Mouse (Mus musculus) megakaryocyte, adult 5-6 weeks (primary cell): ENCODE data around the gene Alg12. TPM values are rescaled to one million over a fixed set of nuclear protein-coding genes. Genes with fewer than 3 reads are reported as not detected.

ENCODE experiments used
- ATAC-seq: 2 replicates; pipeline ENCODE4 v1.8.0; 2016; ENCODE audit warnings: mild to moderate bottlenecking, inconsistent platforms; ENCODE audit not compliant: poor library complexity, severe bottlenecking
- total RNA-seq, 2 experiments: library from RNA; stranded (forward) in 1 of 2; stranded (reverse) in 1 of 2; fragments of 153-499, 151-499 nt in 1 of 2; fragments of 221-1000, 200-1000 nt in 1 of 2; gene quantifications; 2 replicates each; pipeline versions ENCODE4 v1.2.3 to v1.2.4; 2015 to 2017

Alg12 gene
- 11.0 and 13.0 TPM in 2 replicates for total RNA-seq (2015)
- 5.1 and 5.7 TPM in 2 replicates for total RNA-seq (2017)

DNA sequence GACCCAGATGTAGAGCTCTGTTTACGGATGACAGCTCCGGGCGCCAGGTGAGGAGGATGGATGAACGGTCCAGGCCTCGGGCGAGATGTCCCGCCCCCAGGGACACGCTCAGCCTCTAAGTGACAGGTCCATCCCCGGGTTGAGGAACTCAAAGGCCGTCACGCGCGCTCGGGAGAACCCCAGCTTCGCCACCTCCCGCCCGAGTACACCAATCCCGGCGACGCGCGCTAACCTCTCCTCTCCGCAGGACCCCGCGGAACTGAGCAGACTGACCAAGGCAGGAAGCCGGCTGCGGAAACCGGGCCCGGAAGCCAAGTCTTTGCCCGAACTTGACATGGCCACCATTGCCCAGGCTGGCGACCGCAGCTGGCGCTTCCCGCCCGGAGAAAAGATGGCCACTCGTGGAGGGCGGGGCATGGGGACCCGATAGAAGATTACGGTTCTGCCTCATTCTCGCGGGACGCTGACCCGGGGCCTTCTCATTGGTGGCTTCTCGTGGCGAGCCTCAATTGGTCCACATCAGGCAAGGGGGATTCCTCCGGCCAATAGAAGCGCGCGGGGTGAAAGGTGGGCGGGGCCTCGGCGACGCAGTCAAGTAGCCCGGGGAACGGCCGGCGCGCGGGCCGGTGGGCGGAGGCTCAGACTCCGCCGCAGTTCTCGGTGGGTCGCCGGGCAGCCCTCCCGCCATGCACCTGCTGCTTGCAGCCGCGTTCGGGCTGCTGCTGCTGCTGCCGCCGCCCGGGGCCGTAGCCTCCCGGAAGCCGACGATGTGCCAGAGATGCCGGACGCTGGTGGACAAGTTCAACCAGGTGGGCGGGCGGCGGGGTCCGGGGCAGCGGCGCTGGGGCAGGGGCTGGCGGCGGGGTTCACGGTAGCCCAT lies at the start of gene Alg12, which contains the start of gene Creld2:
Gene Alg12, minus strand, starts transcription at position 293 of the 880 bp plus-strand sequence.
Gene Creld2, plus strand, starts transcription at position 621 of the 880 bp plus-strand sequence.
- ATAC-seq = peak; percentile 95

DNA sequence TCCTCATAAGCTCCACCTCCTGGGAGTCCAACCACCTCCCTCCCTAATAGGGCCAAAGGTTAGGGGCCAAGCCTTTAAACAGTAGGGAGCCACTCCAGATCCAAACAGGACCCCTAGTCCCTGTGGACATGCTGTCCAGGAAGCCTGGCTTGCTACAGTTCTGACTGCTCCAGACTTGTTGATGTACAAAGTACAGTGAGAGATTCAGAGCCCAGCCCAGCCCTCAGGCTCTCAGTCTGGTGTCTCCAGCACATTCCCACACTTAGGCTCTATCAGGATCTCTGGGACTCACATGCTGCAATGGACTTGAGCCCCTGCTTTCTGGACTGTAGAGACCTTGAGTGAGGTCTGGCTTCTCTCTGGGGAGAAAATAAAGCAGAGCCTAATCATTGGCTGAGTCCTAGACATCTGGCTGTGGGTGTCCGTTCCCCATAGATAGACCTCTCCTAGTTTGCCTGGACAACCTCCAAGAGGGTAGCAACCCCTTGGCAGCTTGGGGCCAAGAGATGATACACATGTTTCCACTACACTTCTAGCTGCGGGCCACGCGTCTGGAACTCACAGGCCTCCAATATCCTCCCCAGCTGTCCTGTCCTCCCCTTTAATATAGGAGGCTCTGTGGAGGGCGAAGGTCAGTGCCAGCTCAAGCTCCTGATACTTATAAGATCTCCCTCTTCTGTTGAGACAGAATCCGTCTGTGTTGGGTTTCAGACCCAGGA lies 49.1 kb upstream of the Alg12 start:
- ATAC-seq = no peak

GRCm38 (mm10) chr15:88867368-88868023 lies 48.4 kb upstream of the Alg12 start:
- no peak for ATAC-seq

DNA sequence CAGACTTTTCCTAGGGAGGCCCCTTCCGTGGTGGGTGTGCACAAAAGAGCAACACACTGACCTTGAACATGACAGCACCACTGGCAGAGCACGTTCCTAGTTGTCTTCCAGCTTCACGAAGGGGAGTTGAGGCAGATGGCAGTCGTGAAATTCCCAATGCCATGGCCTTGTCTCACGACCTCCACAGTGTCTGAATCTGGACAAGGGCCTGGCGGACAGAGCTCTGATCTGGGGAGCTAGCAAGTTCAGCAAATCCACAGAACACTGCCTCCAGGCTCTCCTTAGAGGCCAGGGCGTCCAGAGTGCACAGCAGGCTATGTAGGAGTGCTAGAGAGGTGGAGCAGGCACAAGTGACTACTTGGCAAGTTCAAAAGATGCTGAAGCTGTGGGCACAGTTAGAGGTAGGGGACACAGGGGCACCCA lies 47.8 kb upstream of the Alg12 start:
- ATAC-seq = no peak

GRCm38 (mm10) chr15:88865888-88866695 lies 47.0 kb upstream of the Alg12 start:
- no peak for ATAC-seq

GRCm38 (mm10) chr15:88865061-88865460 lies 45.9 kb upstream of the Alg12 start:
- no peak for ATAC-seq

GRCm38 (mm10) chr15:88864270-88865030 lies 45.3 kb upstream of the Alg12 start:
- no peak for ATAC-seq

DNA sequence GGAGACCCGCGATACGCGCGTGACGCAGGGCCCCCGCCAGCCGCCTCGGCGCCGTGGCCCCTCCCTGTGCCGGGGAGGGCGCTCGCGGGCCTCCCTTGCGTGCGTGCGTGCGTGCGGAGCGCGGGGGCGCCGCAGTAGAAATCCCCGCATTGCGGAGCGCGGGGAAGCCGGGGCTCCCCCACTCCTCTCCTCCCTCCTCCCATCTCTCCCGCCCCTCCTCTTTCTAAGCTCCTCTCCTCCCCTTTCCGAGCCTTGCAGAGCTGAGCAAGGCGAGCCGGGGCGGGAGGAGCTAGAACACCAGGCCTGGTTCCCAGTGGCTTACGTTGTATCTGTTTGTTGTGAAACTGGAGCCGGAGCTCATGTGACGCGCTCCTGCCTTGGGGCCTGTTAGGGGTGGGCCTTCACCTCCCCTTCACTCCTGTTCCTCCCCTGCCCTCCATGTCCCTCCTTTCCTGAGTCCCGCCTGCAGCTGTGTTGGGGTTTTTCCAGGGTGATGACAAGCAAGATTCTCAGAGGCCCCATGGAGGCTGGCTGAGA lies 44.6 kb upstream of the Alg12 start:
- ATAC-seq = peak; percentile 37

DNA sequence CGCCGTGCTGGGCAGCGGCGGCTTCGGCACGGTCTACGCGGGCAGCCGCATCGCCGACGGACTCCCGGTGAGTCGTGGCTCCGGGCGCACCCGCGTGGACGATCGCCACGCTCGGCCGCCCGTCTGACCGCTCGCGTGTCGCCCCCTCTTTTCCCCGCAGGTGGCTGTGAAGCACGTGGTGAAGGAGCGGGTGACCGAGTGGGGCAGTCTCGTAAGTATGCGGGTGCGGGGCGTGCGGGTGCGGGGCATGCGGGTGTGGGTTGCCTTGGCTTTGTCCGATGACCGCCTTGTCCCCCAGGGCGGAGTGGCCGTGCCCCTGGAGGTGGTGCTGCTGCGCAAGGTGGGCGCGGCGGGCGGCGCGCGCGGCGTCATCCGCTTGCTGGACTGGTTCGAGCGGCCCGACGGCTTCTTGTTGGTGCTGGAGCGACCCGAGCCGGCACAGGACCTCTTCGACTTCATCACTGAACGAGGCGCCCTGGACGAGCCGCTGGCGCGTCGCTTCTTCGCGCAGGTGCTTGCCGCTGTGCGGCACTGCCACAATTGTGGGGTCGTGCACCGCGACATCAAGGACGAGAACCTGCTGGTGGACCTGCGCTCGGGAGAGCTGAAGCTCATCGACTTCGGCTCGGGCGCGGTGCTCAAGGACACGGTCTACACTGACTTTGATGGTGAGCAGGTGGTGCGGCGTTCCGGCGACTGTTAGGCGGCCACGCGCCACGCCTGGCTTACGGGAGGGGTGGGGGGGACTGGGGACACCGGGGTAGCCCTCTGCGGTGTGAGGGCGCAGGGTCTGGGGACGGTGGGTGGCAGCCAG lies 44.0 kb upstream of the Alg12 start:
- ATAC-seq = no peak

DNA sequence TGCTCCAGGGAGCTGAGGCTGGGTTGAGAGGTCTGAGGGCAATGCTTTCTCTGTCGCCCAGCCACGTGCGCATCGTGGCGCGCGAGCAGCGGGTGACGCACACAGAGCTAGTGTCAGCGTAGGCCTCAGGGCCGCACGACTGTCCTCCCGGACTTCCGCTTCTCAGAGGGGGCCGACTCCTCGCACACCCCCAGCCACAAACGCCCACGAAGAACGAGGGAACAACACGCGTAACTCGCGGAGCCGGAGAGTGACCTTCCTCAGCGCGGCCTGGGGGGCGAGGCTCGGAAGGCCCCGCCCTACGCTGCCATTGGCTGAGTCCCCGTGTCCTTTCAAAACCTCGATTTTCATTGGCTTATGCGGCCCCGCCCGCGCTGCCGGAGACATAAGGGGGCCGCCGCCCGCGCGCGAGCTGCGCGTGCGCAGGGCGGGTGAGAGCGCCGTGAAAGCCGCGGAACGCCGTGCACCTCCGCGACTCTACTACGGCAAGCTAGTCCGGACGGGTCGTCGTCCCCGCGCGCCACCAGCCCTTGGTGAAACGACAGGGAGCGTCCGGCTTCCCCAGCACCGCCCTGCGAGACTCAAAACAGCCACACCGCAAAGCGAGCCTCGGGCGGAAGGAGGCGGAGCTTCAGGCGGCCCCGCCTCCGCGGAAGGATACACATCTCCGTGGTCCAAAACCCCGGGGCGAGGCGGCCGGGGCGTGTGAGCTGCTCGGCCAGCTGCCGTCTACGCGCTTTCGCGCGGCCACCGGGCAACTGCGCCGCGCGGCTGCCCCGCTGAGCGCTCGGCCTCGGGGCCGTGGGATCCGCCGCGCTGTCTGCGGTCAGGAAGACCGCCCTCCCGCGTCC lies 42.9 kb upstream of the Alg12 start, which contains the start of gene Pim3:
Gene Pim3, plus strand, starts transcription at position 415 of the 851 bp plus-strand sequence.
- peak; percentile 84 for ATAC-seq

GRCm38 (mm10) chr15:88860781-88861180 lies 41.7 kb upstream of the Alg12 start:
- ATAC-seq = no peak

DNA sequence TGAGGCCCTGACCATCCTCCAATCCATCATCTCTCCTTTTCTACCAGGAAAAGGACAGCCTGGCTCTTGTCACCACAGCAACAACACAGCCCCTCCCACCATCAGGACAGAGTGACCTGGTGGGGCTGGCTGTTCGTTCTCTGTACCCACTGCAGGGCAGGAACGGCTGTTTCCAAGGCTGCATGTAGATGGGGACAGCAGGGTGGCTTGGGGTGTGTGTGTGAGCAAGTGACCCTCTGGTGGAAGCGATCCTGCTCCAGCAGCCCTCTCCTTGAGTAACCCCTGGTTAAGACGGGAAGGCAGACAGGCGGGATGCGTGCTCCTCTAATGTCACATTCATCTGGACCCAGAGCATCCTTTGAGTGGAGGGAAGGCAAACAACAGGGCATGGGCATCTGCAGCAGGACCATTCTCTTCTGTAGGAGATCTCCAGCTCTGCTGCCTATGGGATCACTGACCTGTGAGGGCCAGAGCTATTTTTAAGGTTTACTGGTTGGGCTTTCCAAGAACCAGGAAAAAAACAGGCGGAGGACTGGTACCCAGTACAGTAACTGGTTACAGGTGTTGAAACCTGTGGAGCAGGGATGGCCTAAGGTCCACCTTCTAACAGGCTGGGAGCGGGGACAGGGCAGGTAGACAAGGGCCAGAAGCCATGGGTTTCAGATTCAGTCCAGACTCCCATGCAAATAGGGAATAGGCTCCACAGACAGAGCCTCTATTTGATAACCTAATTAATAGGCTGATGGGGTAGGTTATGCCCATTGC lies 40.3 kb upstream of the Alg12 start:
- ATAC-seq = no peak

GRCm38 (mm10) chr15:88858707-88859106 lies 39.6 kb upstream of the Alg12 start:
- no peak for ATAC-seq

DNA sequence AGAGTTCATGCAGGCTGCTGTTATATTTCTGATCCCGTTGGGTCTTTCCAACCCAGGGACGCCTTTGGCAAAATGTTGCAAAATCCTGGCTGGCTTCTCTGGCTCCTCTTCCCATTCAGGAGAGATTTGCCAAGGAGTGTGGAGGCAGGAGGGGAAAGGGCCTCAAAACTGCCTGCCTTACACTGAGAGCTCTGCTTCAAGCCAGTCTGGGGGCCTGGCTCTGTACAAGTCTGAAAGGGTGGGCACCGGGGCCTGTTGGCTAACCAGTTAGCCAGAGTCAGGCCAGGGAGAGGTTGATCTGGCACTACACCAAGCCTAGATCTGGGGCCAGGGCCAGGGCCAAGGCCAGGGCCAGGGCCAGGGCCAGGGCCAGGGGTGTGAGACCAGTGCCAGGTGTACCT lies 39.0 kb upstream of the Alg12 start:
- ATAC-seq = no peak

GRCm38 (mm10) chr15:88857361-88857760 lies 38.2 kb upstream of the Alg12 start:
- ATAC-seq = no peak

- ATAC-seq = no peak
Measured at GRCm38 (mm10) chr15:88856613-88857012, 37.5 kb upstream of the Alg12 start.

GRCm38 (mm10) chr15:88855896-88856417 lies 36.8 kb upstream of the Alg12 start:
- no peak for ATAC-seq
